Mouse (Mus musculus) adrenal gland, adult (tissue): ENCODE measurements at regions not wholly inside any gene's neighbourhood (a gene's known extent, or its start where the extent isn't known, plus 50 kb on each side); places are given as distances from the start of the nearest gene placed in this dataset.

Experiments
- DNase-seq, 2 experiments: peaks; one replicate each; pipeline ENCODE4 v3.0.0; 2022 to 2023; ENCODE audit warnings: low spot score in 1 of 2; ENCODE audit not compliant: inconsistent age in 2 of 2

GRCm38 (mm10) chr9:6552731-6553130, 283.1 kb upstream of the Ddi1 start:
- no peak for DNase-seq

- DNase-seq = no peak
These were observed 270.6 kb upstream of the Ddi1 start for GRCm38 (mm10) chr9:6540178-6540700.

GRCm38 (mm10) chr9:6528836-6529235, 259.2 kb upstream of the Ddi1 start:
- DNase-seq = no peak

GRCm38 (mm10) chr9:6517194-6517593, 247.5 kb upstream of the Ddi1 start:
- DNase-seq = no peak

- DNase-seq = no peak
These were observed 228.1 kb upstream of the Ddi1 start for GRCm38 (mm10) chr9:6497786-6498185.

GRCm38 (mm10) chr9:6480401-6480800, 210.8 kb upstream of the Ddi1 start:
- no peak for DNase-seq

GRCm38 (mm10) chr9:6454542-6454941, 184.9 kb upstream of the Ddi1 start:
- peak in 1 of 2 experiments; percentile 13 for DNase-seq

GRCm38 (mm10) chr9:6435236-6435635, 165.6 kb upstream of the Ddi1 start:
- DNase-seq = no peak

- DNase-seq = no peak
These were observed 164.3 kb upstream of the Ddi1 start for GRCm38 (mm10) chr9:6433813-6434456.

GRCm38 (mm10) chr9:6430859-6431258, 161.2 kb upstream of the Ddi1 start:
- DNase-seq = no peak

- DNase-seq = no peak
These were observed 160.8 kb upstream of the Ddi1 start for GRCm38 (mm10) chr9:6430437-6430836.
